Mouse (Mus musculus) hindbrain, embryonic 13.5 days (tissue): ENCODE results near the gene Tchp. TPM values are rescaled to one million over a fixed set of nuclear protein-coding genes. Genes with fewer than 3 reads are reported as not detected.

ENCODE experiments used
- ATAC-seq: fragments of 200-750 bp; cut with Nextera tagmentation; 2 replicates; pipeline ENCODE4 v1.8.0; 2017; ENCODE audit warnings: moderate TSS enrichment; ENCODE audit not compliant: low FRiP score
- H3K27ac ChIP-seq: fragments of 300-500 bp; sonication (generic); 2 replicates; pipeline ENCODE4 v1.5.1; 2015; ENCODE audit warnings: inconsistent platforms, mild to moderate bottlenecking, moderate library complexity
- H3K27me3 ChIP-seq: fragments of 300-500 bp; sonication (generic); 2 replicates; pipeline ENCODE4 v1.6.1; 2015; ENCODE audit warnings: mild to moderate bottlenecking, inconsistent platforms
- H3K36me3 ChIP-seq: fragments of 300-500 bp; sonication (generic); 2 replicates; pipeline ENCODE4 v1.6.1; 2015; ENCODE audit warnings: mild to moderate bottlenecking, inconsistent platforms
- H3K4me1 ChIP-seq: fragments of 300-500 bp; sonication (generic); replicated peaks from 2 replicates; pipeline ENCODE4 v1.6.1; 2015; ENCODE audit warnings: inconsistent platforms
- H3K4me2 ChIP-seq: fragments of 300-500 bp; sonication (generic); 2 replicates; pipeline ENCODE4 v1.6.1; 2015; ENCODE audit warnings: inconsistent platforms, mild to moderate bottlenecking, moderate library complexity
- H3K4me3 ChIP-seq: fragments of 300-500 bp; sonication (generic); 2 replicates; pipeline ENCODE4 v1.5.1; 2015; ENCODE audit warnings: mild to moderate bottlenecking, inconsistent platforms
- H3K9ac ChIP-seq: fragments of 300-500 bp; sonication (generic); 2 replicates; pipeline ENCODE4 v1.6.1; 2015; ENCODE audit warnings: mild to moderate bottlenecking, inconsistent platforms
- H3K9me3 ChIP-seq: fragments of 300-500 bp; sonication (generic); 2 replicates; pipeline ENCODE4 v1.6.1; 2016; ENCODE audit warnings: inconsistent platforms
- WGBS: fragments of 180-500 bp; shearing (Covaris S2); methylation state at CpG from one replicate; pipeline ENCODE4 v1.1.7; 2015; 5-methylcytosine and 5-hydroxymethylcytosine counted together
- polyA plus RNA-seq: library from polyadenylated mRNA; unstranded; fragments of >200 nt; fragmentation: Nextera tagmentation; extraction: Ambion mirVana; gene quantifications from 2 replicates; pipeline ENCODE4 v1.2.1, GENCODE M21; 2015

The Tchp gene
- polyA plus RNA-seq, 1 experiment from 2014 or later: 21.1 TPM

DNA sequence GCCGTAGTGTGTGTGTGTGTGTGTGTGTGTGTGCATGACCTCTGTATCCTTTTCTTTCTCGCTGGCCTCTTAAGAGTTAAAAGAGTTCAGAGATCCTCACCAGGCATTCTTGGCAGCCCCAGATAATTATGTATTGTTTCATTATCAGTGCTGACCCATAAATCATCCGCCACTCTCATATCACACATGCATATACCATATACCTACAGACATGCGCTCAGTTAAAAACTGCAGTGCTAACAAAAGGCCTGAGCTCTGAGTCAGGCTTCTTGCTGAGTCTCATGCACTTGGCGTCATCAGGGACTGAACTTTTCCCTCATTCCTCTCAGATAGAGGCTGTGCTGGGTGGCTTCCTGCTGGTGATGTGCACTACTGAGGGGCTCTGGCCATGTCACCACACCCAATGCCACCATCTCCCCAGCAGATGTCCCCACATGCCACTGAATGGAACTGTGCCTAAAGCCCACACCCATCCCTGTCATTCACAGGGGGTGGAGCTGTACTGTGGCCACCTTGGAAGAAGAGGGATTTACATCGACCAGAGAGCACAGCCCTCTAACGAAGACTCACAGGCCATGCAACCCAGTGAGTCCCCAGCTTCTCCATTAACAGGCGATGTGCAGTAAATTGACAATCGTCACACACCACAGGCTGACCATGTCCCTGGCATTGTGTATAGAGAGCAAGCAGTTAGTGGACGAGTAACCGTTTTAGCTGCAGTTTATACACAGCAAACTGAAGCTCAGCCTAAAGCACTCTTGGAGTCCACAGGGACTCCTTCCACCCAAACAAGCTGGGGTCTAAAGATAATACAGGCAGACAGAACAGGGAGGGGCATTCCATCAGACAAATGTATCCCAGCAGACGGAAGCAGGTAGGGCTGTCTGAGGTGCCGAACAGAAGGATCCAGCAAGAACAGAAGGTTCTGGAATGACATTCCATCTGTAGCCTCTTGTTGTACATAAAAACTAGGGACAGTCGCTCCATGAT, 4.9 kb upstream of the Tchp start:
- no peaks in the 10 kb centered on the region; the same call in 1 of the 2 replicates for H3K4me1 ChIP-seq
- no peak overlapping the region for H3K9ac ChIP-seq
- no peak overlapping the region for H3K4me3 ChIP-seq
- H3K4me2 ChIP-seq: no peak overlapping the region
- no peak overlapping the region for H3K27ac ChIP-seq
- WGBS: 68% methylated on average over 14 of the region's 14 CpGs
- ATAC-seq: no peak
- no peaks in the 10 kb centered on the region for H3K27me3 ChIP-seq
- H3K36me3 ChIP-seq: no peaks in the 10 kb centered on the region
- no peaks in the 10 kb centered on the region for H3K9me3 ChIP-seq

DNA sequence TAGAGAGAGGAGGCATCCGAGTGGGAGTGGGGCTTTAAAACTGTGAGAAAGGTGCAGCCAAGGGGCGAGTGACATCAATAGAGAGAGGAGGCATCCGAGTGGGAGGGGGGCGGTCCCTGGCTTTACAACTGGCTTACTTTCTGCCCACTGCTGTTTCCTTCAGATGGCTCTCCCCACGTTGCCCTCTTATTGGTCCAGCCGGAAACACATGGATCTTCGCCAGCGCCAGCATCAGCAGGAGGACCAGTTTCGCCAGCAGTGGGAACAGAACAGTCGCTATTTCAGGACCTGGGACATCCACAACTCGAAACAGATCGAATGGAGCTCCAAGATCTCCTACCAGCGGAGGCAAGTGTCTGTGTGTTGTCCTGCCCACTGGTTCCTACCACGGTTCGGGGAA, 931 bp downstream of the Tchp start:
- 46% methylated on average over 15 of the region's 15 CpGs for WGBS
- Histone ChIP-seq H3K9ac (peak overlapping the region; percentile 83), H3K36me3 (peaks cover 43% of the 10 kb centered on the region), H3K4me1 (peaks cover 8% of the 10 kb centered on the region), H3K4me3 (peak overlapping the region; percentile 81), H3K4me2 (peak overlapping the region; percentile 86), H3K9me3 (no peaks in the 10 kb centered on the region), H3K27ac (no peak overlapping the region), H3K27me3 (no peaks in the 10 kb centered on the region)
- no peak for ATAC-seq

DNA sequence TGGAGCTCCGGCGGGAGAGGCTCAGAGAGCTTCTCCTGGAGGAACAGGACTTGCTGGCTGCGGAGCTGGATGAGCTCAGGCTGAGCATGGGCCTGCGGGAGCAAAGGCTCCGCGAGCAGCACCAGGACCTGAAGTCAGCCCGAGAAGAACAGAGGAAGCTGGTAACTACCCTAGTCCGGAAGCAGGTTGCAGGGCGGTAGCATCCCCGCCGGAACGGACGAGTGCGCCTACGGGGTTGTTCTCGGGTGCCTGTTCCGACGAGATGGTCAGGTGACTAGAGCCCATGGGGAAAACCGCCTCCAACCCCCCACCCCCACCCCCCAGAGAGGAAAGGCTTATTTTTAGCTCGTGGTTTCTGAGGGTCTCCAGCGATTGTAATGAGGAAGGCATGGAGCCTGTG, 1.8 kb downstream of the Tchp start:
- no peak overlapping the region for H3K9ac ChIP-seq
- peaks cover 8% of the 10 kb centered on the region for H3K4me1 ChIP-seq
- no peak for ATAC-seq
- peaks cover 51% of the 10 kb centered on the region for H3K36me3 ChIP-seq
- no peak overlapping the region for H3K27ac ChIP-seq
- H3K4me3 ChIP-seq: no peak overlapping the region
- H3K4me2 ChIP-seq: no peak overlapping the region
- no peaks in the 10 kb centered on the region for H3K9me3 ChIP-seq
- 89% methylated on average over 21 of the region's 21 CpGs for WGBS
- no peaks in the 10 kb centered on the region for H3K27me3 ChIP-seq

DNA sequence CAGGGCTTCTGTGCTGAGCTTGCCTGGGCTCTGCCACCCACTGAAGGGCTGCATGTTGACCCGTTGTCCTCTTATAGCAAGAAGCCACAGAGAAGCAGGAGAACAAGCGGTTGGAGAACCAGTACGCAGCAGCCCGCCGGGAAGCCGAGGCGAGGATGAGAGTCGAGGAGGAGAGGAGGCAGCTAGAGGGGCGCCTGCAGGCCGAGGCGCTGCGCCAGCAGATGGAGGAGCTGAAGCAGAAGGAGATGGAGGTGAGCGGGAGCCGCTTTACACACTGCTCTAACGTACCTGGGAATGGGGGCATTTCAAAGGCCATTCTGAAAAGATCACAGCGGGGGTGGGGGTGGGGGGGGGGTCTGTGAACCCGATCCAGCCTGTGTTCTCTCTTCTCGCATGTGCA, 7.0 kb downstream of the Tchp start:
- H3K4me3 ChIP-seq: no peak overlapping the region
- H3K36me3 ChIP-seq: peaks cover 99% of the 10 kb centered on the region
- no peak overlapping the region for H3K4me2 ChIP-seq
- no peaks in the 10 kb centered on the region for H3K4me1 ChIP-seq
- H3K27ac ChIP-seq: no peak overlapping the region
- ATAC-seq: no peak
- no peak overlapping the region for H3K9ac ChIP-seq
- no peaks in the 10 kb centered on the region for H3K27me3 ChIP-seq
- H3K9me3 ChIP-seq: no peaks in the 10 kb centered on the region
- 95% methylated on average over 18 of the region's 18 CpGs for WGBS

DNA sequence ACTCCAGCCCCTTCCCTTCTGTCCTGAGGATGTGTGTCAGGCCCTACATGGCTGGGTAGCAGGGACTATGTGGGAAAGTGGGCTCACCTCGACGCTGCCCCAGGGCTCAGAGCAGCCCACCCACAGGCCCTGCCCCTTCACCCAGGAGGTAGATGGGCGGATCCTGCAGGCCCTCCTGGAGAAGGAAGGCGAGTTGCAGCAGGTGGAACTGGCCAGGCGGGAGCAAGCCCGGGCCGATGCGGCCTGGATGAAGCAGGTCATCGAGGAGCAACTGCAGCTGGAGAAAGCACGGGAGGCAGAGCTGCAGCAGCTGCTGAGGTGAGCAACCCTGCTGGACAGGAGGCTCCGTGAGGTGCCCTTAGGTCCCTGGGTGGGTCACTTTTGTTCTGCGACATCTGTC, 9.7 kb downstream of the Tchp start:
- ATAC-seq: no peak
- H3K4me1 ChIP-seq: no peaks in the 10 kb centered on the region
- WGBS: 92% methylated on average over 12 of the region's 12 CpGs
- no peak overlapping the region for H3K9ac ChIP-seq
- no peak overlapping the region for H3K4me3 ChIP-seq
- no peak overlapping the region for H3K4me2 ChIP-seq
- H3K9me3 ChIP-seq: no peaks in the 10 kb centered on the region
- peaks cover 99% of the 10 kb centered on the region for H3K36me3 ChIP-seq
- H3K27ac ChIP-seq: no peak overlapping the region
- H3K27me3 ChIP-seq: no peaks in the 10 kb centered on the region

DNA sequence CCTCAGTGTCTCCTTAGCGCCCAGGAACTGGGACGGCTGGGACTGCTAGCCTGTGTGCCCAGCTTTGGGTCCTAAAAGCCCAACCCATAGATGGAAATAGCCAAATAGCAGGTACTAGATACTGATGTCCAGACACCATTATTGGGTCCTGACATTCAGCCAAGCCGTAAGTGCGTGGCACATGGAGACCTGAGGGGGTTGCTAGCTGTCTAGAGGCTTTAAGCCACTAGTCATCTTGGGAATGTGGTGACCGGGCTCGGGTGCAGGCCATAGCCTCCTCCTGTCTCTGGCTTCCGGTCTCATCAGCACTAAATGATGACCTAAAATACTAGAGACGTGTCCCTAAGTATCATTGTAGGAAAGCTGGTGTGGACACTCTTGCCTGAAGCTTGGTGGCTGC, 10.4 kb downstream of the Tchp start:
- H3K36me3 ChIP-seq: peaks cover 100% of the 10 kb centered on the region
- no peak overlapping the region for H3K27ac ChIP-seq
- no peaks in the 10 kb centered on the region for H3K27me3 ChIP-seq
- ATAC-seq: no peak
- H3K4me3 ChIP-seq: no peak overlapping the region
- WGBS: 90% methylated on average over 8 of the region's 8 CpGs
- H3K9ac ChIP-seq: no peak overlapping the region
- no peaks in the 10 kb centered on the region for H3K9me3 ChIP-seq
- no peak overlapping the region for H3K4me2 ChIP-seq
- no peaks in the 10 kb centered on the region for H3K4me1 ChIP-seq

DNA sequence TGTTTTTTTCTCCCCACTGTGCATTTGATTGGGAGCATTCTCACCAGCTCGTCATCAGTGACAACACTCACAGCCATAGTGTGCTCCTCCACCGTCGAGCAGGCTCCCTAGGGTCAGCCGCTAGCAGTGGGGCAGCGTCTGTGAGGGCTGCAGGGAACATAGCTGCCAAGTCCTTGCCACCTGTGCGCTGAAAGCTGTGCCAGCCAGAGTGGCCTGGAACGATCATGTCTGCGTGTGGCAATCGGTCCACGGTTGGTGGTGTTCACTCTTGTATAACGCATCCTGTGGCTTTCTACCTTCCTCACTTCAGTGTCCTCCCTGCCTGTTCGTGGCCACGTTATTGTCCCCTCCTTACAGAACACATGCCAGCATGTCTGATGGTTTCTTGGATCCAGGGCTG, 10.9 kb downstream of the Tchp start:
- Histone ChIP-seq H3K4me3 (no peak overlapping the region), H3K27me3 (no peaks in the 10 kb centered on the region), H3K4me2 (no peak overlapping the region), H3K9me3 (no peaks in the 10 kb centered on the region), H3K9ac (no peak overlapping the region), H3K4me1 (no peaks in the 10 kb centered on the region), H3K36me3 (peaks cover 97% of the 10 kb centered on the region), H3K27ac (no peak overlapping the region)
- no peak for ATAC-seq
- WGBS: 85% methylated on average over 13 of the region's 13 CpGs

DNA sequence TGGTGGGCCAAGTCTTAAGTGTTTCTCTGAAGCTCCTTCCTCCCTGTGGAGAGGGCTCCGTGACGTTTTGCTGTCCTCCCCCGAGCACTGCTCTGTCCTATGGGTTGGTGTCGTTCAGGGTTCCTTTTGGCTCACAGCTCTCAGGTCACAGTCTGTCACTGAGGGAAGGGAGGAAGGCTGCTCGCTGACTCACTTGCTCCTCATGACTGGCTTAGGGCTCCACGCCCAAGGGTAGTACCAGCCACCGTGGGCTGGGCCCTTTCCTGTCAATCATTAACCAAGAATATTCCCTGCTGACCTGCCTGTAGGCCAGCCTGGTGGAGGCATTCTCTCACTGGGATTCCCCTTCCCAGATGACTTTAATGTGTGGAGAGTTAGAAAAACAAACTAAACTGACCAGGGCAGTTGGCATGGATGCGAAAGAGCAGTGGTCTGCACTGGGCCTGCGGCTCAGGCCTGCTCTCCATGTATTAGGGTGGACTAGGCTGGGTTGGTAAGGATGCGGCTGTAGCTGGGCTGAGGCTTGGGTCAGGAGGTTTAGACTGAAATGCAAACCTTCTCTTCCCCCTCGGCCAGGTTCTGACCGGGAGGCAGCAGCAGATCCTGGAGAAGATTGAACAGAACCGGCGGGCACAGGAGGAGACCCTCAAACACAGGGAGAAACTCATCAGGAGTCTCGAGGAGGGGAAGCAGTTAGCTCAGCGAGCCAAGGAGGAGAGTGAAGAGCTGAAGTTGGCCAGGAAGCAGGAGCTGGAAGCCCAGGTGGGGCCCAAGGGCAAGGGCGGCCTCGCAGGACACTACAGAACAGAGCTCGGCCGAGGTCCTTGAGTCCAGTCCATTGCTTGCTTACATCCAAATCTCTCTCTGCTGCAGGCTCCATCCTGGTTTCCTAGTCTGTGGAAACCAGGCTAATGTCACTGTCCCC, 11.7 kb downstream of the Tchp start:
- no peaks in the 10 kb centered on the region for H3K27me3 ChIP-seq
- H3K4me1 ChIP-seq: no peaks in the 10 kb centered on the region
- no peak overlapping the region for H3K9ac ChIP-seq
- H3K4me2 ChIP-seq: no peak overlapping the region
- H3K4me3 ChIP-seq: no peak overlapping the region
- H3K36me3 ChIP-seq: peaks cover 97% of the 10 kb centered on the region
- no peak overlapping the region for H3K27ac ChIP-seq
- 90% methylated on average over 20 of the region's 20 CpGs for WGBS
- no peaks in the 10 kb centered on the region for H3K9me3 ChIP-seq
- no peak for ATAC-seq

DNA sequence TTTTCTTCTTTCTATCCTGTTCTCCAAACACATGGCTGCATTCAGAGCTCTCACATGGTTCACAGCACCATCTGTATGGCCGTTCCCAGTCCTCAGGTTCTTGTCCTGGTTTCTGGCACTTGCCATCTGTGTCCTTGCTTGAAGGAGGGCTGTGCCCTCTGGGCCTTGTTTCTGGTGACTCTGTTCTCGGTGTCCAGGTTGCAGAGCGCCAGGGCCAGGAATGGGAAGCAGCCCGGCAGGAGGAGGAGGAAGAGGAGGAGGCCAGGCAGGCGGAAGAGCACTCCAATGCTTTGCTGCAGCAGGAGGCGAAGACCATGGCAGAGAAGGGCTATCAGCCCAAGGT, 12.3 kb downstream of the Tchp start:
- Histone ChIP-seq H3K4me3 (no peak overlapping the region), H3K36me3 (peaks cover 95% of the 10 kb centered on the region), H3K27me3 (no peaks in the 10 kb centered on the region), H3K4me2 (no peak overlapping the region), H3K4me1 (no peaks in the 10 kb centered on the region), H3K9me3 (no peaks in the 10 kb centered on the region), H3K27ac (no peak overlapping the region), H3K9ac (no peak overlapping the region)
- no peak for ATAC-seq
- 95% methylated on average over 6 of the region's 6 CpGs for WGBS

DNA sequence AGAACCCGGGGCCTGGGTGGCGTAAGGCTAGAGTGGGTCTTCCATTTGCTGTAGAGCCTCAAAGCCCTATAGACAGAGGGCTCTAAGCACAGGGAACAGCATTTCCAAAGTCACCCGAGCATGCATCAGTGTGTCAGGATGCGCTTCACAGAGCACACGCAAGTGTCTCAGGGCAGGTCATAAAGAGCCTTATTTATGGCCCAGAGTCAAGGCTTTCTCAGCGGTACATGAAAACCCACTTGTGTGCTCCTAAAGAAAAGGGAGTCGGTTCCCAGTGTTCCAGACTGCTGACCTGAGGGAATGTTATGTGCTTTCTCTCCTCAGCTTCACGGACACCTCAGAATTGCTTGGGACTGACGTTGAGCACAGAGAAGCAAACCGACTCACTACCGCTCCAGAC, 13.2 kb downstream of the Tchp start:
- H3K36me3 ChIP-seq: peaks cover 95% of the 10 kb centered on the region
- no peaks in the 10 kb centered on the region for H3K27me3 ChIP-seq
- WGBS: 89% methylated on average over 11 of the region's 11 CpGs
- H3K9ac ChIP-seq: no peak overlapping the region
- H3K9me3 ChIP-seq: no peaks in the 10 kb centered on the region
- H3K4me1 ChIP-seq: no peaks in the 10 kb centered on the region
- H3K27ac ChIP-seq: no peak overlapping the region
- ATAC-seq: no peak
- no peak overlapping the region for H3K4me2 ChIP-seq
- H3K4me3 ChIP-seq: no peak overlapping the region

DNA sequence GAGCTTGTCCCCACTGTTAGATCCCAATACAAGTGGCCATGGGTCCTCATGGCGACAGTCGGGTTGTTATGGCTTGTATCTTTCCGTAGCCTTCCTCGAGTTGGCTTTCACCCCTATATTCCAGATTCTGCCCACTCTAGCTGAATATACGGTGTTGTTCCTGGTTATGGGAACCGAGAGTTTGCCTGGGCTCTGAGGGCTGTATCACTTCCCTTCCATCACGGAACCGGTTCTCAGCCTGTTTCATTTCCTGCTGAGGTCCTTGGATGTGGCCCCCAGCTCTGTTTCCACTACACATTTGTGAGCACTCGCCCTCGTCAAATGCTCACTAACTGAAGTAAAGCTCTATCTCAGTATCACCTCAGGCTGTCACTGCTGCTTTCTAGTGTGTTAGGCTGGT, 14.4 kb downstream of the Tchp start:
- WGBS: 94% methylated on average over 10 of the region's 10 CpGs
- ATAC-seq: no peak

DNA sequence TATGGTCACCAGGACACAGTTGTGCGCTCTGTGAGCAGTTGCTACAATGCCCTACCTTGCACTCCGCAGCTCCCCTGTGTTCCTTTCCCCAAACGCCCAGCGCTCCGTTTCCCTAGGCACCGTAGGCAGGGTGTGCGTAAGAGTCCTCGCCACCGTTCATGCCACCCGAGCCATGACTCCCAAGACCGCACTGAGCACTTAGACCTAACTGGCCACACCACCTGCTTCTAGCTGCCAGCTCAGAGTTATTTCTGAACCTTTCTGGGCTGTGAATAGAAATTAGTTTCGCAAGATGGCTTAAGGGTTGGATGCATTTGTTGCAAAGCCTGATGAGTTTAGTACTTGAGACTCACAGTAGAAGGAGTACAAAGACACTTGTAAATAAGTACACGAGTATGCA, 15.3 kb downstream of the Tchp start:
- ATAC-seq: no peak
- Histone ChIP-seq H3K9me3 (no peaks in the 10 kb centered on the region), H3K4me1 (no peaks in the 10 kb centered on the region), H3K9ac (no peak overlapping the region), H3K4me3 (no peak overlapping the region), H3K27me3 (no peaks in the 10 kb centered on the region), H3K27ac (no peak overlapping the region), H3K4me2 (no peak overlapping the region), H3K36me3 (peaks cover 88% of the 10 kb centered on the region)
- 95% methylated on average over 13 of the region's 13 CpGs for WGBS

More for the DNA sequence above, 14.4 kb downstream of the Tchp start:
- Histone ChIP-seq H3K4me1 (no peaks in the 10 kb centered on the region), H3K9me3 (no peaks in the 10 kb centered on the region), H3K27me3 (no peaks in the 10 kb centered on the region), H3K36me3 (peaks cover 90% of the 10 kb centered on the region), H3K9ac (no peak overlapping the region), H3K4me3 (no peak overlapping the region), H3K27ac (no peak overlapping the region), H3K4me2 (no peak overlapping the region)
